Mouse (Mus musculus): ENCODE data around the gene Ift20.

Ift20 gene

GRCm38 (mm10) chr11:78536080-78536689, at the start of gene Ift20, which contains the start of gene Tnfaip1:
TSS of gene Ift20 (plus strand) at chr11:78536361.
TSS of gene Tnfaip1 (minus strand) at chr11:78536332.
- peak; percentile 99 for TF ChIP-seq GATA4 (IDR thresholded peaks at IDR 0.05; ENCODE audit: insufficient replicate concordance, low read length)

- TF ChIP-seq GATA4 (IDR thresholded peaks at IDR 0.05; ENCODE audit: insufficient replicate concordance, low read length) = no peak
Measured at GRCm38 (mm10) chr11:78488168-78488567, 48.0 kb upstream of the Ift20 start.

- no peak for TF ChIP-seq GATA4 (IDR thresholded peaks at IDR 0.05; ENCODE audit: insufficient replicate concordance, low read length)
Measured at GRCm38 (mm10) chr11:78490781-78491241, 45.4 kb upstream of the Ift20 start.

- no peak for TF ChIP-seq GATA4 (IDR thresholded peaks at IDR 0.05; ENCODE audit: insufficient replicate concordance, low read length)
Measured at GRCm38 (mm10) chr11:78495904-78496303, 40.3 kb upstream of the Ift20 start.

GRCm38 (mm10) chr11:78497071-78497541, 39.1 kb upstream of the Ift20 start:
- no peak for TF ChIP-seq GATA4 (IDR thresholded peaks at IDR 0.05; ENCODE audit: insufficient replicate concordance, low read length)

GRCm38 (mm10) chr11:78497544-78498522, 38.3 kb upstream of the Ift20 start, which contains the start of gene Sarm1:
TSS of gene Sarm1 (minus strand) at chr11:78497754.
- no peak for TF ChIP-seq GATA4 (IDR thresholded peaks at IDR 0.05; ENCODE audit: insufficient replicate concordance, low read length)

- TF ChIP-seq GATA4 (IDR thresholded peaks at IDR 0.05; ENCODE audit: insufficient replicate concordance, low read length) = no peak
Measured at GRCm38 (mm10) chr11:78499004-78499403, 37.2 kb upstream of the Ift20 start, which contains the start of gene Vtn. TSS of gene Vtn (plus strand) at chr11:78499091.

- no peak for TF ChIP-seq GATA4 (IDR thresholded peaks at IDR 0.05; ENCODE audit: insufficient replicate concordance, low read length)
Measured at GRCm38 (mm10) chr11:78499543-78499942, 36.6 kb upstream of the Ift20 start.

GRCm38 (mm10) chr11:78500623-78501202, 35.4 kb upstream of the Ift20 start:
- TF ChIP-seq GATA4 (IDR thresholded peaks at IDR 0.05; ENCODE audit: insufficient replicate concordance, low read length) = no peak

GRCm38 (mm10) chr11:78501529-78501928, 34.6 kb upstream of the Ift20 start:
- TF ChIP-seq GATA4 (IDR thresholded peaks at IDR 0.05; ENCODE audit: insufficient replicate concordance, low read length) = no peak

GRCm38 (mm10) chr11:78502909-78503650, 33.1 kb upstream of the Ift20 start, which contains the start of gene Sebox:
TSS of gene Sebox (plus strand) at chr11:78503447.
- TF ChIP-seq GATA4 (IDR thresholded peaks at IDR 0.05; ENCODE audit: insufficient replicate concordance, low read length) = no peak

GRCm38 (mm10) chr11:78505430-78505829, 30.7 kb upstream of the Ift20 start:
- no peak for TF ChIP-seq GATA4 (IDR thresholded peaks at IDR 0.05; ENCODE audit: insufficient replicate concordance, low read length)

GRCm38 (mm10) chr11:78509148-78509547, 27.0 kb upstream of the Ift20 start:
- no peak for TF ChIP-seq GATA4 (IDR thresholded peaks at IDR 0.05; ENCODE audit: insufficient replicate concordance, low read length)
